Mouse (Mus musculus): ENCODE measurements at regions not wholly inside any gene's neighbourhood (a gene's known extent, or its start where the extent isn't known, plus 50 kb on each side); places are given as distances from the start of the nearest gene placed in this dataset.

GRCm38 (mm10) chr13:69182478-69182877, 183.1 kb upstream of the Adcy2 start:
- H3K27me3 ChIP-seq, result no peaks in the 10 kb centered on the region
- POLR2A ChIA-PET, result no interaction called here
- DNase-seq (ENCODE audit: low read depth, low spot score) (no peak), ATAC-seq (no peak)
- CTCF ChIA-PET, result no interaction called here
- in situ Hi-C loops (cut with MboI; ENCODE audit: low pct_unique_long_range_greater_than_20kb), result no loop called here
- no peak for TF ChIP-seq CTCF (IDR thresholded peaks at IDR 0.05)

- CTCF ChIA-PET, result no interaction called here
- no peak for DNase-seq (ENCODE audit: low read depth, low spot score)
- H3K27me3 ChIP-seq, result no peaks in the 10 kb centered on the region
Observed at GRCm38 (mm10) chr13:69190661-69191060, 191.3 kb upstream of the Adcy2 start.

GRCm38 (mm10) chr13:69196464-69196871, 197.1 kb upstream of the Adcy2 start:
- no peak for DNase-seq (ENCODE audit: low read depth, low spot score)

More at GRCm38 (mm10) chr13:69190661-69191060, 191.3 kb upstream of the Adcy2 start:
- POLR2A ChIA-PET, result no interaction called here
- TF ChIP-seq CTCF (IDR thresholded peaks at IDR 0.05), result no peak
- no peak for ATAC-seq
- in situ Hi-C loops (cut with MboI; ENCODE audit: low pct_unique_long_range_greater_than_20kb), result no loop called here

GRCm38 (mm10) chr13:69207741-69208568, 208.6 kb upstream of the Adcy2 start:
- no peak for ATAC-seq
- ChIA-PET POLR2A (no interaction called here), CTCF (no interaction called here)
- in situ Hi-C loops (cut with MboI; ENCODE audit: low pct_unique_long_range_greater_than_20kb), result no loop called here
- no peaks in the 10 kb centered on the region for H3K27me3 ChIP-seq
- no peak for DNase-seq (ENCODE audit: low read depth, low spot score)
- no peak for TF ChIP-seq CTCF (IDR thresholded peaks at IDR 0.05)

More at GRCm38 (mm10) chr13:69196464-69196871, 197.1 kb upstream of the Adcy2 start:
- no peak for ATAC-seq
- POLR2A ChIA-PET, result no interaction called here
- H3K27me3 ChIP-seq, result no peaks in the 10 kb centered on the region
- no peak for TF ChIP-seq CTCF (IDR thresholded peaks at IDR 0.05)
- CTCF ChIA-PET, result no interaction called here
- in situ Hi-C loops (cut with MboI; ENCODE audit: low pct_unique_long_range_greater_than_20kb), result no loop called here

GRCm38 (mm10) chr13:69208569-69208881, 209.2 kb upstream of the Adcy2 start:
- DNase-seq (ENCODE audit: low read depth, low spot score) (no peak), ATAC-seq (no peak)
- in situ Hi-C loops (cut with MboI; ENCODE audit: low pct_unique_long_range_greater_than_20kb), result no loop called here
- no peak for TF ChIP-seq CTCF (IDR thresholded peaks at IDR 0.05)
- CTCF ChIA-PET, result no interaction called here
- no peaks in the 10 kb centered on the region for H3K27me3 ChIP-seq
- POLR2A ChIA-PET, result no interaction called here

GRCm38 (mm10) chr13:69216579-69216978, 217.2 kb upstream of the Adcy2 start:
- POLR2A ChIA-PET, result no interaction called here
- no peak for ATAC-seq
- no peak for DNase-seq (ENCODE audit: low read depth, low spot score)
- TF ChIP-seq CTCF (IDR thresholded peaks at IDR 0.05), result no peak
- H3K27me3 ChIP-seq, result no peaks in the 10 kb centered on the region
- CTCF ChIA-PET, result no interaction called here
- in situ Hi-C loops (cut with MboI; ENCODE audit: low pct_unique_long_range_greater_than_20kb), result no loop called here

- DNase-seq (ENCODE audit: low read depth, low spot score) (no peak), ATAC-seq (no peak)
- TF ChIP-seq CTCF (IDR thresholded peaks at IDR 0.05), result no peak
- ChIA-PET POLR2A (interaction anchor here (0.6 kb wide), 1 partner anchor 178 kb away, joined by 4 read pairs; no protein-coding TSS in a partner anchor), CTCF (no interaction called here)
- in situ Hi-C loops (cut with MboI; ENCODE audit: low pct_unique_long_range_greater_than_20kb), result no loop called here
- no peaks in the 10 kb centered on the region for H3K27me3 ChIP-seq
Observed at GRCm38 (mm10) chr13:69220425-69220824, 221.1 kb upstream of the Adcy2 start.

- no peaks in the 10 kb centered on the region for H3K27me3 ChIP-seq
- DNase-seq (ENCODE audit: low read depth, low spot score) (no peak), ATAC-seq (no peak)
- in situ Hi-C loops (cut with MboI; ENCODE audit: low pct_unique_long_range_greater_than_20kb), result no loop called here
- TF ChIP-seq CTCF (IDR thresholded peaks at IDR 0.05), result no peak
- ChIA-PET POLR2A (no interaction called here), CTCF (interaction anchor here (1.5 kb wide), 1 partner anchor 11 kb away, joined by 3 read pairs; no protein-coding TSS in a partner anchor)
Observed at GRCm38 (mm10) chr13:69226538-69226937, 227.2 kb upstream of the Adcy2 start.

- POLR2A ChIA-PET, result no interaction called here
Observed at GRCm38 (mm10) chr13:69230361-69230943, 231.1 kb upstream of the Adcy2 start.

GRCm38 (mm10) chr13:69236386-69236785, 237.0 kb upstream of the Adcy2 start:
- ChIA-PET POLR2A (no interaction called here), CTCF (no interaction called here)
- DNase-seq (ENCODE audit: low read depth, low spot score) (no peak), ATAC-seq (no peak)
- TF ChIP-seq CTCF (IDR thresholded peaks at IDR 0.05), result no peak
- in situ Hi-C loops (cut with MboI; ENCODE audit: low pct_unique_long_range_greater_than_20kb), result no loop called here
- H3K27me3 ChIP-seq, result no peaks in the 10 kb centered on the region

More at GRCm38 (mm10) chr13:69230361-69230943, 231.1 kb upstream of the Adcy2 start:
- CTCF ChIA-PET, result no interaction called here
- TF ChIP-seq CTCF (IDR thresholded peaks at IDR 0.05), result no peak
- no peak for ATAC-seq
- in situ Hi-C loops (cut with MboI; ENCODE audit: low pct_unique_long_range_greater_than_20kb), result no loop called here
- no peak for DNase-seq (ENCODE audit: low read depth, low spot score)
- H3K27me3 ChIP-seq, result no peaks in the 10 kb centered on the region

GRCm38 (mm10) chr13:69237918-69238317, 238.6 kb upstream of the Adcy2 start:
- CTCF ChIA-PET, result no interaction called here
- no peak for TF ChIP-seq CTCF (IDR thresholded peaks at IDR 0.05)
- POLR2A ChIA-PET, result no interaction called here
- in situ Hi-C loops (cut with MboI; ENCODE audit: low pct_unique_long_range_greater_than_20kb), result no loop called here
- H3K27me3 ChIP-seq, result no peaks in the 10 kb centered on the region
- DNase-seq (ENCODE audit: low read depth, low spot score) (no peak), ATAC-seq (no peak)

All from Patski (cell line).